Mouse (Mus musculus) mature B cell (primary cell): Measurements from ENCODE around the gene Ankrd11.

Experiments used
- in situ Hi-C: fragments of 300-500 bp; cut with MboI; formaldehyde crosslinking; loops from 2 replicates; pipeline ENCODE4 v1.14.3; 2019

Gene Ankrd11

GRCm38 (mm10) chr8:123005805-123006204, 36.3 kb downstream of the Ankrd11 start:
- in situ Hi-C loops, result no loop called here

GRCm38 (mm10) chr8:123005328-123005727, 36.7 kb downstream of the Ankrd11 start:
- in situ Hi-C loops, result no loop called here

DNA sequence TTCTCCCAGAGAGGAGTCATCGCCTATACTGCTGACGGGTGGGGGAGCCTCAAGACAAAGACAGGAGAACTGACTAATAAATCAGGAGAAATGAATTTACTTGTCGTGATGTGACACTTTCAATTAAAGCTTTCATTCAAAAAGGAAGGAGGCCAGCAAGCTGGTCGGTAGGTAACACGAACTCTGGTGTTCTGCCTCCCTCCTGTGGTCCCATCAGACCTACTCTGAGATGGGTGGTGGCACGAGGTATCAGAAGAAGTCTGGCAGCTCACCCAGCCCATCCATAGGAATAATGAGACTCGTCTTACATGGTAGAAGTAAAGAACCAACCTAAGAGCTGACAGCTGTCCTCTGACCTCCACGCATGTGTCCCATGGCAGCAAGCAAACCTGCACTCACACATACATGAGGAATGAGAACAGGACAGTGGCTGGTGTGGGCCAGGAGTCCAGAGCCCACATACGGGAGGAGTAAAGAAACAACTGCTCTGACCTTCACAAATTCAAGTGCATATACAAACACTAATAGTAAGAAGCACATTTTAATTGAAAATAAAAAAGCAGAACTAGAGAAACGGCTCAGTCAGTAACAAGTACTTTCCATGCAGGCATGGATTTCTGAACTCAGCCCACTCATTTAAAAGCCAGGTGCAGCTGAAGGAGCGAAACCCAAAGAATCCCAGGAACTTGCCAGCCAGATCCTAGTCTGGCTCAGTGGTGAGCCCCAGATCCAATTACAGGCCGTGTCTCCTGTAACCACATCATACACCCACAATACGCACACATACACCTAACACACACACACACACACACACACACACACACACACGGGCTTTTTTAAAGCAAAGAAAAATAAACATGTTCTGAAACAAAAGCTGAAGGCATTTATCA, 37.8 kb downstream of the Ankrd11 start:
- in situ Hi-C loops, result no loop called here

DNA sequence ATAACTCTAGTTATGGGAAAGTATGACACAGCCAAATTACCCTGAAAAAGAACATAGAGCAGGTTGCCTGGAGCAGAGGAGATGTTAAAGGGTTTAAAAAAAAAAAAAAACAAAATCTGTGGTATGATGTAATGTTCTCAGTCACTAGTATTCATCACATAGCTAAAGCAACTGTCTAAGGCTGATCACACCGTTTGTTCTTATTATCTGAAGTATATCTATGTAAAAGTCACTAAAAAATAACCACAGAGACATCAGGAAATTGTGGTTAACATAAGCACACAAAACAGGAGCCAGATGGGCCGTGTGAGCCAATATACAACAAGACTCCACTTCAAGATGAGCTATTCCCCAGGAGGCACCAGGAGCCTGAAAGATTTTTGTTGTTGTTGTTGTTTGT, 41.8 kb downstream of the Ankrd11 start:
- in situ Hi-C loops, result no loop called here

- in situ Hi-C loops, result no loop called here
Measured at GRCm38 (mm10) chr8:122997963-122998362, 44.1 kb downstream of the Ankrd11 start.

DNA sequence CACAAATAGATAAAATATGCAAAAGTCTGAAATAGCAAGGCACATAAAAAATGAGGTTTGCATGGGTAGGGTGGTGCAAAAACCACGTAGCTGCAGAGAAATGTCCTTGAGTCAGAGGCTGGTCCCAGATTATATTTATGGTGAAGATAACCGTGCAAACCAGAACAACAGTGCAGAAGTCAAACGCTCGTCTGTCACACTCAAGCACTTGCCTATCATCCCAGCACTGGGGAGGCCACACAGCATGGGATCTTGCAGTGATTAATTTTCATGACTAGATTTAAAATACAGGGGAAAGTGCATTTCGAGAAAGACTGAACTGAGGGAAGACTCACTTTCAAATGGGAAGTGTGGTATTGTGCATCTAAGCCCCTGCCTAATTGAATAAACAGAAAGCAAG, 48.3 kb downstream of the Ankrd11 start:
- in situ Hi-C loops, result no loop called here

GRCm38 (mm10) chr8:122993031-122993430, 49.0 kb downstream of the Ankrd11 start:
- in situ Hi-C loops, result no loop called here

- in situ Hi-C loops, result no loop called here
Measured at GRCm38 (mm10) chr8:122992296-122992695, 49.8 kb downstream of the Ankrd11 start.

DNA sequence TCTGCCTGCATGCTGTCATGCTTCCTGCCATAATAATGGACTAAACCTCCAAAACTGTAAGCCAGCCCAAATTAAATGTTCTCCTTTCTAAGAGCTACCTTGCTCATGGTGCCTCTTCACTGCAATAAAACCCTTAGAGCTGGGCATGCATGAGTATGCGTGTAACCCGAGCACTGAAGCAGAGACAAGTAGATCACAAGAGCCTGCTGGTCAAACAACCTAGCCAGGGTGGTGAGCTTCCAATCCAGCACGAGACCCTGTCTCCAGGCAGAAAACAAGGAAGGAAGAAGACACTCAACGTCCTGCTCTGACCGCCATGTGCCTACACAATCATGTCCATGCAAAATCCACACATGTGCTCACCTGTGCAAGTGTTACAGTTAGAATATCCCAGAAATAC, 50.7 kb downstream of the Ankrd11 start:
- in situ Hi-C loops, result no loop called here

DNA sequence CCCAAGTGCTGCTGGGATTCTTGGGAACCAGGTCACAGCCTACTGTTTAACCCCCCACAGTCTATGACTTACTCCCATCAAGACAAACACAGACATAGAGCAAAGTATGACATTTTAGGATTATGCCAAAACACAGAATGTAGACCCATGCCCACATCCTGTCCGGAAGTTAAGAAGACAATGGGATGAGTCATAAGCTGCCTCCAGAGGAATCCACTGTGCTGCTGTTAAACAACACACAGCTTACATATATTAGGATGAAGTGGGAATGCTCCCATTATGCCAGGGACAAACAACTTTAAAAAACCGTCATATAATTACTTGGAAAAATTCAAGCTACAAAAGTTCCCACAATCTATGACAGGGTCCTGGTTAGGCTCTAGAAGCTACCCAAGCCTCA, 52.1 kb downstream of the Ankrd11 start:
- in situ Hi-C loops, result no loop called here

GRCm38 (mm10) chr8:122988955-122989354, 53.1 kb downstream of the Ankrd11 start:
- in situ Hi-C loops, result no loop called here

- in situ Hi-C loops, result no loop called here
Measured at GRCm38 (mm10) chr8:122987255-122987654, 54.8 kb downstream of the Ankrd11 start.

DNA sequence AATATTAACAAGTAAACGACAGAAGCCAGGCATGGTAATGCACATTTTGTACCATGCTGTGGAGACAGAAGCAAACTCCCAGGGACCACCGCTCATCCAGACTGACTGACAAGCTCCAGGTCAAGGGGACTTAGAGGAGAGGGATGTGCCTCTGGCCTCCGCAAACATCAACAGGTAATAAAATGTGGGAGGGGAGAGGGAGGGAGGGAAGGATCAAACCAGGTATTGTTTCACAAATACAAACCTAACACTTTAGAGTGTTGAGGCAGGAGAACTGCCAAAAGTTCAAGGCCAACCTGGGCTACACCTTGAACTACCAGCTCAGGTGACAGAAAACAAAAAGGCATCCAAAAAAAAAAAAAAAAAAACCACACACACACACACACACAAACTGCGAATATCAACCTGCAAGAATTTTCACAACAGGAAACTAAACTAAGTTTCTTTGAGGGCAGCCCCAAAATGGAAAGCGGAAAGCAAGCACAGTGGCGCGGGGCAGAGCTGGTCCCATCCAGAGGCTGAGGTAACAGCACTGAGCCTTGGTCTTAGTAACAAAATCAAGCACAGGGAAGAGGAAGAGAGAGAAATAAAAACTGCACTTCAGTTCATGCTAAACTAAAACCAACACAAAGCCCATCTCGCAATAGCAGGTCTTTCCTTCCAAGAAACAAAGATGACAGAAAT, 55.4 kb downstream of the Ankrd11 start:
- in situ Hi-C loops, result no loop called here

GRCm38 (mm10) chr8:122984175-122984574, 57.9 kb downstream of the Ankrd11 start:
- in situ Hi-C loops, result no loop called here

DNA sequence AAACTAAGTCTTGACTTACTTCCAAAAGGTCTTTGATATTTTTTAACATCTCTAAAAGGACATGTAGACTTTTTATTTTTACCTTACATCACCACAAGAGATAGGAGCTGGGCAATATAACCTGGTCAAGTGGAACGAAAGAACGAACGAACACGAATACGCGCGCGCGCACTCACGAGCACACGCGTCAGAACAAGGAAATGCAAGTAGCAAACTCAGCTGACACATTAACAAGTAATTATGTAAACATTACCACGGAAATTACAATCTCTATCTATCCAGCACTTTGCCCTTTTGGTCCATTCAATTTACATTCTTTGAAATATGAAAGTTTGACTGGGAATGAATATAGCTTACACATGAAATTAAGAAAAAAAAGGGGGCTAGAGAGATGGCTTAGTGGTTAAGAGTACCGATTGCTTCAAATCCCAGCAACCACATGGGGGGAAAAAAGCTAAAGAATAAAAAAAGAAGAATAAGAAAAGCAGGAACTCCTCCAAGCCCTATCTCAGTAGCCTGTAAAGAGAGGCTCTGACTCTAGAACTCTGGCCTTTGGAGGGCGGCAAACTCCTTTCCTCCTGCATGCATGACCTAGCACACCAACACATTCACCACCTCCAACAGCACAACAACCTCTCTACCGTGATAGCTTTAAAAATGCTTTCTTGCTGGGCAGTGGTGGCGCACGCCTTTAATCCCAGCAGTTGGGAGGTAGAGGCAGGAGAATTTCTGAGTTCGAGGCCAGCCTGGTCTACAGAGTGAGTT, 58.7 kb downstream of the Ankrd11 start:
- in situ Hi-C loops, result no loop called here

DNA sequence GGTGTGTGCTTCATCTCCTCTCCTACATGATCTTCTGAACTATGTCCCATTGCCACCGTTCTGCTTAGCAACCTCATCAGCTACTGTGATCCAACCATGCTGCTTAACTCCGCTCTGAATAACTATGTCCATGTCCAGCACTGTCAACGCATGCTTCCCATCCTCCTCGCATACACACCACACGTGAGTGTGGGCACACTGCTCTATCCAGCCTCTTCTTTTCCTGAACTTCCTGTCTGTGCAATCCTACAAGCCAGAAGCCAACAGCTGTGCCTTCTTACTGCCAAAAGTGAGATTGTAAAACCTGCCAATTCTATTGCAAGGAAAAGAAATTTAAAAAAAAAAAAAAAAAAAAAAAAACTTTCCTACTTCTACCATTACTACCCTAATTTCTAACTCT, 60.4 kb downstream of the Ankrd11 start:
- in situ Hi-C loops, result no loop called here

DNA sequence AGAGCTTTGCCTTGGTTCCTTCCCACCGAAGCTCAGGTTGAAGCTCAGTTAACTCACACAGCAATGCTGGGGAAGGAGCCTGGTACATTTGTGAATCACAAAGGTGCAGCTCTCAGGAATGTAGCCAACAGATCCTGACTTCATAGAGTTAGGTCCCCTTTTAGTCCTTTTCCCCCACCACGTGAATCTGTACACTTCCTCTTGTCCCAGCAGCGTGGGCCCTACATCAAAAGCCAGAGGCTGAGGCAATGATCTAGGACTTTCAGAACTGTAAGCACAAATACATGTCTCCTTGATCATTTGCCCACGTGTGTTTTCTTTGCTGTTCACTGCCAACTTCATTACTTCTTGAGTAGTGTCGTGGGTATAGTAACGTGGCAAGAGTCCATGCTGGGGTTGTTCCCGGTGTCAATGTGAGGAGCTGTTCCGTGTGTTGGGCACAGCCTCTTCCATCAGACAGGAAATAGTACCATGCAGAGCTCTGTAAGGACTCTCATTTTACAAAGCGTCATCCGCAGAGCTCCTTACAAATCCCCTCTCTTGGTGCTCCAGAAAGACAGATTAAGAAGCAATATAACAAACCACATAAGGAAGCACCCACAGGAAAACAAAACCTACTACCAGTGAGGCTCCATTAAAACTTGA, 62.1 kb downstream of the Ankrd11 start:
- in situ Hi-C loops, result no loop called here

DNA sequence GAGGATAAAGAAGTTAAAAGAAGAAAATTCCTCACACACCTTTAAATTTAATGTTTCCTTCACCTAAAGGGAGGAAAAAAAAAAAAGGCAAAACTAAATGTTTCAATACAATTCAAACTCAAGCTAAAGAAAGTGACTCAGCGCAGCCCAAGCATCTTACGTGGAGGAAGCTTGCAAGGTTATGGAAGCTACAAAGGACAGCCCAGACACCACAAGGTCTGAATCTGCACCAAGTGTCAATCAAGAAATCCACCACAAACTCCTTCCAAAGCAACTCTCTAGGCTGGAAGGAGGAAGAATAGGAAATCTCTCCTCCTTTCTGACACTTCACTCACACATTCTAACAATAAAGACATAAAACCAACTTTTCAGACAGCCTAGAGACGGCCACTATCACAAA, 62.7 kb downstream of the Ankrd11 start:
- in situ Hi-C loops, result no loop called here

DNA sequence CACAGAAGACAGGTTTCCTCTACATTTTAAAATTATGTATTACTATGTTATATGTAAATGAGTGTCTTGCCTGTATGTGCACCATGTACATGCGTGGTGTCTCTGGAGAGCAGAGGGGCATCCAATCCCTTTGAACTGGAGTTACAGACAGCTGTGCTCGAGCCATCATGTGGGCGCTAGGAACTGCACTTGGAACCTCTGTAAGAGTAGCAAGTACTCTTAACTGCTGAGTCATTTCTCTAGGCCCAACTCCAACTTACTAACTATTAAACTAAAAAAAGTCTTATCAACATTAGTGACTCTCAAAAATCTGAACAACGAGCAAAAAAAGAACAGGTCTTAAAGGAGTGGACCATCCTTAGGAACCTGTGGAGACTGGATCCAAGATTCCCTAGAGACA, 66.0 kb downstream of the Ankrd11 start:
- in situ Hi-C loops, result no loop called here

GRCm38 (mm10) chr8:122969964-122970620, 72.0 kb downstream of the Ankrd11 start:
- in situ Hi-C loops, result no loop called here

- in situ Hi-C loops, result no loop called here
Measured at GRCm38 (mm10) chr8:122968145-122968544, 73.9 kb downstream of the Ankrd11 start.
